Mouse (Mus musculus) limb, embryonic 13.5 days (tissue): ENCODE results near the gene Fancd2os. TPM values are rescaled to one million over a fixed set of nuclear protein-coding genes. Genes with fewer than 3 reads are reported as not detected.

Source experiments
- ATAC-seq: fragments of 200-750 bp; cut with Nextera tagmentation; 2 replicates; pipeline ENCODE4 v1.8.0; 2017; ENCODE audit warnings: low read depth, moderate number of reproducible peaks, moderate TSS enrichment; ENCODE audit not compliant: low FRiP score
- H3K27ac ChIP-seq: fragments of 300-500 bp; sonication (generic); 2 replicates; pipeline ENCODE4 v1.5.1; 2015; ENCODE audit warnings: inconsistent platforms, mild to moderate bottlenecking, moderate library complexity
- H3K27me3 ChIP-seq: fragments of 300-500 bp; sonication (generic); 2 replicates; pipeline ENCODE4 v1.6.1; 2015; ENCODE audit warnings: mild to moderate bottlenecking, inconsistent platforms
- H3K36me3 ChIP-seq: fragments of 300-500 bp; sonication (generic); 2 replicates; pipeline ENCODE4 v1.6.1; 2015; ENCODE audit warnings: inconsistent platforms, mild to moderate bottlenecking, moderate library complexity
- H3K4me1 ChIP-seq: fragments of 300-500 bp; sonication (generic); 2 replicates; pipeline ENCODE4 v1.6.1; 2015; ENCODE audit warnings: inconsistent platforms
- H3K4me2 ChIP-seq: fragments of 300-500 bp; sonication (generic); replicated peaks from 2 replicates; pipeline ENCODE4 v1.6.1; 2015; ENCODE audit warnings: inconsistent platforms, mild to moderate bottlenecking, moderate library complexity
- H3K4me3 ChIP-seq: fragments of 300-500 bp; sonication (generic); 2 replicates; pipeline ENCODE4 v1.5.1; 2015; ENCODE audit warnings: moderate library complexity, mild to moderate bottlenecking, inconsistent platforms
- H3K9ac ChIP-seq: fragments of 300-500 bp; sonication (generic); 2 replicates; pipeline ENCODE4 v1.6.1; 2015; ENCODE audit warnings: mild to moderate bottlenecking, inconsistent platforms
- H3K9me3 ChIP-seq: fragments of 300-500 bp; sonication (generic); 2 replicates; pipeline ENCODE4 v1.6.1; 2016; ENCODE audit warnings: inconsistent platforms
- WGBS: fragments of 180-500 bp; shearing (Covaris S2); methylation state at CpG from one replicate; pipeline ENCODE4 v1.1.7; 2015; 5-methylcytosine and 5-hydroxymethylcytosine counted together
- polyA plus RNA-seq: library from polyadenylated mRNA; unstranded; fragments of >200 nt; fragmentation: Nextera tagmentation; extraction: Ambion mirVana; gene quantifications from 2 replicates; pipeline ENCODE4 v1.2.1, GENCODE M21; 2015

The Fancd2os gene
- polyA plus RNA-seq, 1 experiment from 2014 or later, result not detected

- no peaks in the 10 kb centered on the region for H3K9me3 ChIP-seq
- no peak overlapping the region for H3K27ac ChIP-seq
- WGBS, result 35% methylated on average over 5 of the region's 5 CpGs
Observed at GRCm38 (mm10) chr6:113624989-113625770, 24.7 kb upstream of the Fancd2os start.

GRCm38 (mm10) chr6:113623941-113624751 lies 23.6 kb upstream of the Fancd2os start, which contains the start of gene Vhl:
Vhl (plus strand) TSS chr6:113623959.
- Histone ChIP-seq H3K9me3 (no peaks in the 10 kb centered on the region), H3K4me1 (peaks cover 17% of the 10 kb centered on the region), H3K9ac (peak within 1 kb of the TSS; percentile 90), H3K27ac (peak within 1 kb of the TSS; percentile 90), H3K36me3 (peaks cover 25% of the 10 kb centered on the region), H3K4me3 (peak within 1 kb of the TSS; percentile 75), H3K27me3 (no peaks in the 10 kb centered on the region), H3K4me2 (peak within 1 kb of the TSS; percentile 82)
- peak; percentile 88 for ATAC-seq
- WGBS, result under 1% methylated on average over 72 of the region's 76 CpGs

More at GRCm38 (mm10) chr6:113624989-113625770, 24.7 kb upstream of the Fancd2os start:
- peaks cover 35% of the 10 kb centered on the region for H3K36me3 ChIP-seq
- no peak for ATAC-seq
- H3K4me3 ChIP-seq, result peak overlapping the region; percentile 75
- H3K27me3 ChIP-seq, result no peaks in the 10 kb centered on the region
- H3K4me1 ChIP-seq, result peaks cover 17% of the 10 kb centered on the region
- H3K4me2 ChIP-seq, result peak overlapping the region; percentile 82
- H3K9ac ChIP-seq, result peak overlapping the region; percentile 90

GRCm38 (mm10) chr6:113623386-113623785 lies 22.9 kb upstream of the Fancd2os start:
- no peak for ATAC-seq
- Histone ChIP-seq H3K4me3 (peak overlapping the region; percentile 75), H3K27me3 (no peaks in the 10 kb centered on the region), H3K36me3 (peaks cover 20% of the 10 kb centered on the region), H3K4me2 (peak overlapping the region; percentile 82), H3K27ac (peak overlapping the region; percentile 90; the same call in 1 of the 2 replicates), H3K9ac (0 out of 2 replicates have a peak overlapping the region, but pooled peaks have one; percentile 90), H3K4me1 (peaks cover 17% of the 10 kb centered on the region), H3K9me3 (no peaks in the 10 kb centered on the region)
- WGBS, result 76% methylated on average over 5 of the region's 5 CpGs

- H3K9me3 ChIP-seq, result peaks cover 3% of the 10 kb centered on the region; the same call in 1 of the 2 replicates
- no peaks in the 10 kb centered on the region for H3K27me3 ChIP-seq
- no peak overlapping the region for H3K4me3 ChIP-seq
- no peak for ATAC-seq
- no peaks in the 10 kb centered on the region for H3K4me1 ChIP-seq
- peaks cover 76% of the 10 kb centered on the region for H3K36me3 ChIP-seq
- H3K27ac ChIP-seq, result no peak overlapping the region
- 94% methylated on average over 4 of the region's 4 CpGs for WGBS
- no peak overlapping the region for H3K4me2 ChIP-seq
- H3K9ac ChIP-seq, result no peak overlapping the region
Observed at GRCm38 (mm10) chr6:113615489-113615888, 15.0 kb upstream of the Fancd2os start.

GRCm38 (mm10) chr6:113614997-113615396 lies 14.5 kb upstream of the Fancd2os start:
- no peak for ATAC-seq
- no peaks in the 10 kb centered on the region for H3K4me1 ChIP-seq
- H3K9me3 ChIP-seq, result peaks cover 3% of the 10 kb centered on the region; the same call in 1 of the 2 replicates
- WGBS, result 93% methylated on average over 8 of the region's 8 CpGs
- H3K36me3 ChIP-seq, result peaks cover 79% of the 10 kb centered on the region
- no peak overlapping the region for H3K4me3 ChIP-seq
- no peak overlapping the region for H3K27ac ChIP-seq
- no peak overlapping the region for H3K4me2 ChIP-seq
- H3K27me3 ChIP-seq, result no peaks in the 10 kb centered on the region
- no peak overlapping the region for H3K9ac ChIP-seq

- Histone ChIP-seq H3K9me3 (peaks cover 3% of the 10 kb centered on the region; the same call in 1 of the 2 replicates), H3K9ac (no peak overlapping the region), H3K27me3 (no peaks in the 10 kb centered on the region), H3K4me2 (no peak overlapping the region), H3K27ac (no peak overlapping the region), H3K36me3 (peaks cover 79% of the 10 kb centered on the region), H3K4me1 (no peaks in the 10 kb centered on the region), H3K4me3 (no peak overlapping the region)
- ATAC-seq, result no peak
- 95% methylated on average over 7 of the region's 7 CpGs for WGBS
Observed at GRCm38 (mm10) chr6:113614152-113614551, 13.6 kb upstream of the Fancd2os start.

GRCm38 (mm10) chr6:113612258-113612969 lies 11.9 kb upstream of the Fancd2os start:
- H3K27ac ChIP-seq, result no peak overlapping the region
- H3K4me1 ChIP-seq, result no peaks in the 10 kb centered on the region
- H3K4me2 ChIP-seq, result no peak overlapping the region
- H3K27me3 ChIP-seq, result no peaks in the 10 kb centered on the region
- no peak overlapping the region for H3K4me3 ChIP-seq
- H3K9ac ChIP-seq, result no peak overlapping the region
- 85% methylated on average over 8 of the region's 8 CpGs for WGBS
- no peak for ATAC-seq
- H3K9me3 ChIP-seq, result peaks cover 3% of the 10 kb centered on the region; the same call in 1 of the 2 replicates
- H3K36me3 ChIP-seq, result peaks cover 76% of the 10 kb centered on the region

- Histone ChIP-seq H3K4me3 (no peak overlapping the region), H3K9ac (no peak overlapping the region), H3K9me3 (peaks cover 3% of the 10 kb centered on the region; the same call in 1 of the 2 replicates), H3K27me3 (no peaks in the 10 kb centered on the region), H3K36me3 (peaks cover 45% of the 10 kb centered on the region), H3K4me1 (peaks cover 15% of the 10 kb centered on the region), H3K4me2 (no peak overlapping the region), H3K27ac (no peak overlapping the region)
- WGBS, result 89% methylated on average over 7 of the region's 7 CpGs
- ATAC-seq, result no peak
Observed at GRCm38 (mm10) chr6:113609293-113609692, 8.8 kb upstream of the Fancd2os start.

GRCm38 (mm10) chr6:113608871-113609270 lies 8.4 kb upstream of the Fancd2os start:
- 76% methylated on average over 6 of the region's 6 CpGs for WGBS
- H3K27ac ChIP-seq, result no peak overlapping the region
- no peak for ATAC-seq
- H3K36me3 ChIP-seq, result peaks cover 41% of the 10 kb centered on the region
- H3K4me1 ChIP-seq, result peaks cover 15% of the 10 kb centered on the region
- no peak overlapping the region for H3K4me3 ChIP-seq
- H3K9ac ChIP-seq, result no peak overlapping the region
- H3K4me2 ChIP-seq, result no peak overlapping the region
- peaks cover 3% of the 10 kb centered on the region; the same call in 1 of the 2 replicates for H3K9me3 ChIP-seq
- no peaks in the 10 kb centered on the region for H3K27me3 ChIP-seq

GRCm38 (mm10) chr6:113605224-113605545 lies 4.7 kb upstream of the Fancd2os start:
- Histone ChIP-seq H3K36me3 (peaks cover 8% of the 10 kb centered on the region), H3K9me3 (no peaks in the 10 kb centered on the region), H3K27me3 (no peaks in the 10 kb centered on the region), H3K4me1 (peaks cover 19% of the 10 kb centered on the region), H3K4me3 (peak overlapping the region; percentile 94), H3K27ac (peak overlapping the region; percentile 81; the same call in 1 of the 2 replicates), H3K4me2 (peak overlapping the region; percentile 80), H3K9ac (peak overlapping the region; percentile 94)
- ATAC-seq, result no peak
- WGBS, result 4% methylated on average over 10 of the region's 10 CpGs

GRCm38 (mm10) chr6:113604432-113605223 lies 4.1 kb upstream of the Fancd2os start, which contains the start of gene Brk1:
Brk1 (plus strand) TSS chr6:113604772.
- Histone ChIP-seq H3K4me2 (peak within 1 kb of the TSS; percentile 80), H3K27me3 (no peaks in the 10 kb centered on the region), H3K36me3 (peaks cover 7% of the 10 kb centered on the region; the same call in 1 of the 2 replicates), H3K4me3 (peak within 1 kb of the TSS; percentile 94), H3K4me1 (peaks cover 23% of the 10 kb centered on the region), H3K27ac (peak within 1 kb of the TSS; percentile 81), H3K9me3 (no peaks in the 10 kb centered on the region), H3K9ac (peak within 1 kb of the TSS; percentile 94)
- WGBS, result under 1% methylated on average over 65 of the region's 65 CpGs
- ATAC-seq, result peak; percentile 91
